Mouse (Mus musculus) stomach, postnatal 0 days (tissue): ENCODE measurements around the gene Itih2. TPM values are rescaled to one million over a fixed set of nuclear protein-coding genes. Genes with fewer than 3 reads are reported as not detected.

Experiments
- ATAC-seq: fragments of 200-750 bp; cut with Nextera tagmentation; 2 replicates; pipeline ENCODE4 v1.8.0; 2017; ENCODE audit not compliant: low FRiP score, low TSS enrichment
- DNase-seq: peaks from one replicate; pipeline ENCODE4 v3.0.0-alpha.2; 2016; ENCODE audit warnings: low spot score
- H3K27ac ChIP-seq: fragments of 300-500 bp; sonication (generic); replicated peaks from 2 replicates; pipeline ENCODE4 v1.5.1; 2014; ENCODE audit warnings: mild to moderate bottlenecking, control low read depth
- H3K27me3 ChIP-seq: fragments of 300-500 bp; sonication (generic); 2 replicates; pipeline ENCODE4 v1.6.1; 2014; ENCODE audit warnings: low read length; ENCODE audit not compliant: control insufficient read depth, insufficient read depth
- H3K36me3 ChIP-seq: fragments of 300-500 bp; sonication (generic); 2 replicates; pipeline ENCODE4 v1.6.1; 2014; ENCODE audit warnings: low read length, mixed read lengths; ENCODE audit not compliant: control insufficient read depth, insufficient read depth
- H3K4me1 ChIP-seq: fragments of 300-500 bp; sonication (generic); replicated peaks from 2 replicates; pipeline ENCODE4 v1.6.1; 2014; ENCODE audit warnings: antibody characterized with exemption; ENCODE audit not compliant: control insufficient read depth, insufficient read depth
- H3K4me2 ChIP-seq: fragments of 300-500 bp; sonication (generic); replicated peaks from 2 replicates; pipeline ENCODE4 v1.6.1; 2014; ENCODE audit warnings: low read depth, mild to moderate bottlenecking, control low read depth, moderate library complexity
- H3K4me3 ChIP-seq: fragments of 300-500 bp; sonication (generic); 2 replicates; pipeline ENCODE4 v1.5.1; 2014; ENCODE audit warnings: low read depth, low read length, control low read depth
- H3K9ac ChIP-seq: fragments of 300-500 bp; sonication (generic); 2 replicates; pipeline ENCODE4 v1.6.1; 2014; ENCODE audit warnings: mild to moderate bottlenecking, low read length, control low read depth, mixed read lengths
- H3K9me3 ChIP-seq: fragments of 300-500 bp; sonication (generic); 2 replicates; pipeline ENCODE4 v1.6.1; 2016; ENCODE audit warnings: low read length; ENCODE audit not compliant: control insufficient read depth
- CTCF ChIP-seq: IDR thresholded peaks from 2 replicates; pipeline ENCODE4 v1.5.1; 2016; ENCODE audit warnings: antibody characterized with exemption, low read depth, mild to moderate bottlenecking, moderate library complexity
- EP300 ChIP-seq: optimal IDR thresholded peaks from 2 replicates; pipeline ENCODE3; 2016; ENCODE audit warnings: antibody characterized with exemption
- WGBS: fragments of 180-500 bp; shearing (Covaris S2); extraction: QIAGEN DNeasy Blood & Tissue Kit; methylation state at CpG from one replicate; pipeline ENCODE4 v1.1.7; 2014; 5-methylcytosine and 5-hydroxymethylcytosine counted together
- polyA plus RNA-seq: library from polyadenylated mRNA; unstranded; fragments of >200 nt; fragmentation: Nextera tagmentation; extraction: Ambion mirVana; gene quantifications from 2 replicates; pipeline ENCODE4 v1.2.1, GENCODE M21; 2015

The Itih2 gene
- polyA plus RNA-seq, 1 experiment from 2014 or later = 9.0 TPM

DNA sequence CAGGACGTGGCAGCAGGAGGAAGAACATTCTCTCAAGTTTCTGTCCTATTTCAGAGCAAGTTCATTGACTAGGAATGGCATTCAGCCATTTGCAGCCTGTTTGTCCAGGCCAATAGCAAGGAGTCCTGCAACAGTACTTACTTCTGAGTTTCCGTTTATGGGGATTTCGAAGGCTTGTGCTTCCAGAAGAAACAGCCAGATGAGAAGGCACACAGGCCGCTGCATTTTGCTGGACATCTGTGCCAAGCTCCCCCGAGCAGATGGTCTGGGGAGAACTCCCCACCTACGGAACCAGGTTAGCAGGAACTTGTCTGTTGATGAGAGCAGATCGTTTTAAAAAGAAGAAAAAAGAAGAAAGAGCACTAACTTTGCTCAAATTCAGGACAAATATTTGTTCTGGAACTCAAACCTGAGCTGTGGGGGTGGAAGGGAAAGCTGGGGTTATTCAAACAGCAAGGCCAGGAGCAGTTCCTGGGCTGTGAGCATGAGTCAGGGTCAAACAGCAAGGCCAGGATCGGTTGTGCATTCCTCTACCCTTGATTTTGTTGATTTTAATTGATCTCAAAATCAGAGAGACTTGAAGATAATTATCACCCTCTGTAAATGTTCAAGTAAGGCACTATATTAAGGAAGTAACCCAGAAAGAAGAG lies 730 bp downstream of the Itih2 start:
- ATAC-seq (peak; percentile 54; the same call in 1 of the 2 replicates), DNase-seq (peak; percentile 27)
- no peak for TF ChIP-seq EP300
- TF ChIP-seq CTCF = no peak
- Histone ChIP-seq H3K36me3 (no peaks in the 10 kb centered on the region), H3K4me1 (no peaks in the 10 kb centered on the region), H3K4me3 (no peak overlapping the region), H3K9ac (no peak overlapping the region), H3K9me3 (no peaks in the 10 kb centered on the region), H3K27me3 (no peaks in the 10 kb centered on the region), H3K4me2 (peak overlapping the region; percentile 15; the same call in 1 of the 2 replicates), H3K27ac (peak overlapping the region; percentile 41; the same call in 1 of the 2 replicates)
- 28% methylated on average over 8 of the region's 8 CpGs for WGBS

DNA sequence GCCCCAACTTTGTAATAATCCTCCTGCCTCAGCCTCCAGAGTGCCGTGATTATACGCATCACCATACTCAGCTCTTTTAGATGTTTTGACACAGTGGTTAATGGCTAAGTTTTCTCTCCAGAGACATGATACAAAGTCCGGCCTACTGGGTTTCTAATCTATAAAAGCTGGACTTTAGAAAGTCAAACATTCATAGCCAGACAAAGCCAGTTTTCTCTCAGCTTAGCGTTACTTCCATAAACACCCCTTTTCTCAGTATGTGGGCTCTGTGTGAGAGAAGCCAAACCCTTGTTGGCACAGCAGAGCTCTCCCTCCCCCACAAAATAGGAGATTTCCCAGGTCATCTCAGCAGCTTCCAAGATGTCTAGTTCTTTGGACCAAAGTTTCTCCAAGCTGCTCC lies 2.6 kb downstream of the Itih2 start:
- H3K4me2 ChIP-seq = no peak overlapping the region
- H3K9me3 ChIP-seq = no peaks in the 10 kb centered on the region
- no peaks in the 10 kb centered on the region for H3K4me1 ChIP-seq
- no peaks in the 10 kb centered on the region for H3K36me3 ChIP-seq
- WGBS = 56% methylated on average over 4 of the region's 4 CpGs
- no peak for DNase-seq
- TF ChIP-seq CTCF (no peak), EP300 (no peak)
- no peak overlapping the region for H3K9ac ChIP-seq
- no peaks in the 10 kb centered on the region for H3K27me3 ChIP-seq
- peak; percentile 74 for ATAC-seq
- no peak overlapping the region for H3K4me3 ChIP-seq
- no peak overlapping the region for H3K27ac ChIP-seq

DNA sequence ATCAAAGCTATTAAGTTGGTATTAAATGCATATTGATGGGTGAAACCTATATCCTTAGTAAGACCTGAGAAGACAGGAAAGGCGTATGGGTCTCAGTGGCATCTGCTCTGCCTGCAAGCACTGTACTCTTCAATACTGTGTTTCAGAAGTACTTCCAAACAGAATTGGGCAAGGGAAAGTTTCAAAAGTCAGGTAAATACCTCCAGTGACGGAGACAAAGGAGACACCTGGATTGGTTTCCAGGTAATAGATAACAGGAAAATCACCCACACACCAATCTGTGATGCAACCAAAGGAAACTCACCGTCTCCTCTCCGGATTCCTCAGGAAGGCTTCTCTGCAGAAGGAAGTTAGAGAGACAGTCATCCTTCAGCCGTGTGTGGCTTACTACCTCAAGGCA lies 3.7 kb downstream of the Itih2 start:
- H3K27me3 ChIP-seq = no peaks in the 10 kb centered on the region
- no peak for ATAC-seq
- H3K4me1 ChIP-seq = no peaks in the 10 kb centered on the region
- WGBS = 81% methylated on average over 5 of the region's 5 CpGs
- TF ChIP-seq CTCF (no peak), EP300 (no peak)
- no peaks in the 10 kb centered on the region for H3K36me3 ChIP-seq
- no peak overlapping the region for H3K9ac ChIP-seq
- no peak overlapping the region for H3K27ac ChIP-seq
- H3K9me3 ChIP-seq = no peaks in the 10 kb centered on the region
- DNase-seq = no peak
- H3K4me3 ChIP-seq = no peak overlapping the region
- H3K4me2 ChIP-seq = no peak overlapping the region

DNA sequence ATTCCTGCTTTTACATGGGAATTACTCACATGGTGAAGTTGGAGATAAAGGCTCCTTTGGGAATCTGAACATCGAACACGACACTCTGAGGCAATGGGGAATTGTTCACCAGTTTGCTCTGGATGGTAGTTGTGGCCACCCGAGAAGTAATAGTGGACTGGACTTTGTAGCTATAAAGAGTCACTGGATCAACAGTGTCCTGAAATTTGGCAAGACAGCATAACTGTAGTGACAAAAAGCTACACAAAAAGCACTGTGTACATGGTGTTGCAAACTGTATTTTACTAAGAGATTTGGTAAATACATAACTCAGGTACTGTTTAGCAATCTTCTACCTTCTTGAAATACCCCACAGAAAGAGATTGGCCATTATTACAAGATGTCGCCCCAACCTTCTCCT lies 5.1 kb downstream of the Itih2 start:
- Histone ChIP-seq H3K27ac (no peak overlapping the region), H3K9me3 (no peaks in the 10 kb centered on the region), H3K9ac (no peak overlapping the region), H3K4me2 (no peak overlapping the region), H3K4me3 (no peak overlapping the region), H3K27me3 (no peaks in the 10 kb centered on the region), H3K36me3 (no peaks in the 10 kb centered on the region), H3K4me1 (no peaks in the 10 kb centered on the region)
- TF ChIP-seq EP300 (no peak), CTCF (no peak)
- ATAC-seq (no peak), DNase-seq (no peak)
- 94% methylated on average over 4 of the region's 4 CpGs for WGBS

DNA sequence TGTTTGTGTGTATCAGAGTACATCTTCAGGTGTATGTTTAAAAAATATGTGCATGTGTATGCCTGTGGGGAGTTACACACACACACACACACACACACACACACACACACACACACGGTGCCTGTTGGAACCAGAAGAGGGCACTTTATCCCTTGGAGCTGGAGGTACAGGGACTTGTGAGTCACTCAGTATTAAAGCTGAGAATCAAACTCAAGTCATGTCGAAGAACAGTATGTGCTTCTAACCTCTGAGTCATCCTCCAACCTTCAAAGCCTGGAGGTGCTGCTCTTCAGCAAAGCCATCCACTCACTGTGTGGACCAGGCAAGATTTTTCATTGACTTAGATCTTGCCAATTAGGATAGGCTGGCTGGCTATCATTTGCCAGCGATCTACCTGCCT lies 9.4 kb downstream of the Itih2 start:
- H3K27me3 ChIP-seq = no peaks in the 10 kb centered on the region
- no peak overlapping the region for H3K4me3 ChIP-seq
- H3K27ac ChIP-seq = no peak overlapping the region
- no peaks in the 10 kb centered on the region for H3K4me1 ChIP-seq
- no peaks in the 10 kb centered on the region for H3K9me3 ChIP-seq
- 57% methylated on average over 3 of the region's 3 CpGs for WGBS
- H3K36me3 ChIP-seq = no peaks in the 10 kb centered on the region
- ATAC-seq (no peak), DNase-seq (no peak)
- no peak overlapping the region for H3K4me2 ChIP-seq
- no peak overlapping the region for H3K9ac ChIP-seq
- TF ChIP-seq EP300 = no peak
- peak; percentile 39 for TF ChIP-seq CTCF

DNA sequence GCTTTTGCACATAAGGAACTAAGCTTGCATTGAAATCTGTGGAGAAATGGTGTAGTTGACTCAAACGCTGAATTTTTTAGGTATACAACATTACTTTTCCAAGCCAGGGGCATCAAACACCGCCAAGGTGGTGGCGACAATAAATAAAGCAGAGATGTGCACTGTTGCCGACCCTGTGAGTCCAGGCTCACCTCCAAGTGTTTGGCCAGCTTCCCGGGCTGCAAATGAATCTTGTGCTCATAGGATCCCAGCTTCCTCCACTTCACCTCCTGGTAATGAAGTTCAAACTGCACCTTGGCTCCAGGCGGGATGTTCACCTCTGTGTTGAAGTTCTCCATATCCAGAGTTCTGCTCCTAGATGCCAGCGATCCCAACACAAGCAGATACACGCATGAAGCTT lies 11.9 kb downstream of the Itih2 start:
- no peaks in the 10 kb centered on the region for H3K4me1 ChIP-seq
- DNase-seq (no peak), ATAC-seq (no peak)
- no peaks in the 10 kb centered on the region for H3K36me3 ChIP-seq
- H3K9ac ChIP-seq = no peak overlapping the region
- no peaks in the 10 kb centered on the region for H3K27me3 ChIP-seq
- no peak overlapping the region for H3K4me3 ChIP-seq
- H3K9me3 ChIP-seq = no peaks in the 10 kb centered on the region
- TF ChIP-seq CTCF (no peak), EP300 (no peak)
- 76% methylated on average over 8 of the region's 8 CpGs for WGBS
- H3K4me2 ChIP-seq = no peak overlapping the region
- H3K27ac ChIP-seq = no peak overlapping the region
